Mouse (Mus musculus) myocyte (in vitro differentiated cells): Measurements from ENCODE around the gene Gm20388. TPM values are rescaled to one million over a fixed set of nuclear protein-coding genes. Genes with fewer than 3 reads are reported as not detected.

Experiments used
- H3K27me3 ChIP-seq: one replicate; pipeline ENCODE4 v1.6.1; 2011; ENCODE audit not compliant: control insufficient read depth, insufficient read depth, insufficient read length
- H3K36me3 ChIP-seq: one replicate; pipeline ENCODE4 v1.6.1; 2011; ENCODE audit not compliant: control insufficient read depth, insufficient read depth
- H3K4me2 ChIP-seq: one replicate; pipeline ENCODE4 v1.6.1; 2011; ENCODE audit warnings: low read depth, control low read depth
- H3K4me3 ChIP-seq: one replicate; pipeline ENCODE4 v1.5.1; 2011; ENCODE audit warnings: mild to moderate bottlenecking, control low read depth, moderate library complexity
- H3K79me2 ChIP-seq: one replicate; pipeline ENCODE4 v1.6.1; 2011; ENCODE audit not compliant: control insufficient read depth, insufficient read depth
- H3ac ChIP-seq: one replicate; pipeline ENCODE4 v1.6.1; 2011; ENCODE audit not compliant: control insufficient read depth, insufficient read length
- CEBPB ChIP-seq: IDR thresholded peaks from 2 replicates; pipeline ENCODE4 v1.6.1; 2011; ENCODE audit warnings: mild to moderate bottlenecking, moderate library complexity; ENCODE audit not compliant: poor library complexity, insufficient read depth, severe bottlenecking
- E2F4 ChIP-seq: IDR thresholded peaks from one replicate; pipeline ENCODE4 v1.6.1; 2011; ENCODE audit warnings: mild to moderate bottlenecking, control low read depth, moderate library complexity; ENCODE audit not compliant: insufficient read depth
- MAX ChIP-seq: IDR thresholded peaks from one replicate; pipeline ENCODE4 v1.6.1; 2011; ENCODE audit warnings: low read depth, mild to moderate bottlenecking, control low read depth
- MYOD1 ChIP-seq, 3 experiments: IDR thresholded peaks; one replicate each; pipeline ENCODE4 v1.6.1; 2011; ENCODE audit warnings: control low read depth in 2 of 3, low read depth in 2 of 3, mild to moderate bottlenecking in 2 of 3, moderate library complexity in 1 of 3; ENCODE audit not compliant: insufficient read length in 2 of 3, control insufficient read depth in 1 of 3
- MYOG ChIP-seq, 3 experiments: IDR thresholded peaks; one replicate each; pipeline ENCODE4 v1.6.1; 2011; ENCODE audit warnings: control low read depth in 2 of 3, low read depth in 2 of 3, mild to moderate bottlenecking in 2 of 3; ENCODE audit not compliant: insufficient read length in 2 of 3, control insufficient read depth in 1 of 3, insufficient read depth in 1 of 3
- POLR2A ChIP-seq: IDR thresholded peaks from one replicate; pipeline ENCODE4 v1.6.1; 2011; ENCODE audit warnings: low read depth, mild to moderate bottlenecking, control low read depth, moderate library complexity; ENCODE audit not compliant: insufficient read length
- POLR2AphosphoS2 ChIP-seq: IDR thresholded peaks from one replicate; pipeline ENCODE4 v1.6.1; 2011; ENCODE audit warnings: low read depth, control low read depth; ENCODE audit not compliant: insufficient read length
- REST ChIP-seq: IDR thresholded peaks from one replicate; pipeline ENCODE4 v1.6.1; 2011; ENCODE audit warnings: mild to moderate bottlenecking, control low read depth, moderate library complexity; ENCODE audit not compliant: insufficient read depth, insufficient read length
- SRF ChIP-seq: IDR thresholded peaks from one replicate; pipeline ENCODE4 v1.6.1; 2011; ENCODE audit warnings: low read depth; ENCODE audit not compliant: control insufficient read depth, insufficient read length
- TCF12 ChIP-seq: IDR thresholded peaks from one replicate; pipeline ENCODE4 v1.6.1; 2011; ENCODE audit warnings: mild to moderate bottlenecking, control low read depth; ENCODE audit not compliant: poor library complexity, insufficient read depth, severe bottlenecking
- TCF3 ChIP-seq: IDR thresholded peaks from one replicate; pipeline ENCODE4 v1.6.1; 2011; ENCODE audit warnings: low read depth, control low read depth; ENCODE audit not compliant: insufficient read length
- USF1 ChIP-seq: IDR thresholded peaks from one replicate; pipeline ENCODE4 v1.6.1; 2011; ENCODE audit warnings: low read depth, mild to moderate bottlenecking, control low read depth, moderate library complexity
- polyA plus RNA-seq: library from polyadenylated mRNA; unstranded; fragments of >200 nt; fragmentation: generic; extraction: Trizol; gene quantifications from one replicate; pipeline ENCODE4 v1.2.1, GENCODE M21; 2012; ENCODE audit warnings: missing spikeins

The Gm20388 gene
- polyA plus RNA-seq, 1 experiment: 15.3 TPM

DNA sequence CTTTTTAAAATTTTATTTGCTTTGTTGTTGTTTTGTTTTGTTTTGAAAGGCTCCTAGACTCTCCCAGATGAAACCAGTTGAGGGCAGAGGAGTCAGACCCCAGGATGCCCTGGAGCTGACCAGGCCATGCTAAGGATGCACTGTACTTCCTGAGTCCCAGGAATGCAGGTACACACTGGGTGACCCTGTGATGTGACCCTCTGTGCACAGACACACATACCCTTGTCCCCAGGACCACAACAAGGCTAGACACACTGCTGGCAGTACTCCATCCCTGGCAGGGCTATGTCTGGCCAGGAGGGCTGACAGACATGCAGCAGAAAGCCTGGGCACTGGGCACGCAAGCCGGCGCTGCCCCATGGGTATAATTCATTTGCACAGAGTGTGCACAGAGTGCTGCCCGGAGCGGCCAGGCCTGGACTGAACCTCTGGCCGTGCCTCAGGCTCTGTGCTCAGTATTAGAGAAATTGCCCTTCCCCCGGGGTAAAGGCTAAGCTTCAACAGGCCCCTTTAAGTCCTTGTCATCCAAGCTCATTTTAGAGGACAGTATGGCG is 2856.1 kb downstream of the Gm20388 start:
- no peaks in the 10 kb centered on the region for H3K79me2 ChIP-seq
- H3K4me2 ChIP-seq: no peak overlapping the region
- H3ac ChIP-seq: no peak overlapping the region
- TF ChIP-seq MYOG (IDR thresholded peaks at IDR 0.05; ENCODE audit: control insufficient read depth in 1 of 3, insufficient read depth in 1 of 3, insufficient read length in 2 of 3, low read depth in 2 of 3) (no peak), CEBPB (no peak), TCF12 (no peak), TCF3 (no peak), MYOD1 (IDR thresholded peaks at IDR 0.05; ENCODE audit: control insufficient read depth in 1 of 3, insufficient read length in 2 of 3, low read depth in 2 of 3) (no peak), SRF (no peak), REST (no peak)
- H3K4me3 ChIP-seq: no peak overlapping the region
- H3K27me3 ChIP-seq: peaks cover 21% of the 10 kb centered on the region
- H3K36me3 ChIP-seq: no peaks in the 10 kb centered on the region

DNA sequence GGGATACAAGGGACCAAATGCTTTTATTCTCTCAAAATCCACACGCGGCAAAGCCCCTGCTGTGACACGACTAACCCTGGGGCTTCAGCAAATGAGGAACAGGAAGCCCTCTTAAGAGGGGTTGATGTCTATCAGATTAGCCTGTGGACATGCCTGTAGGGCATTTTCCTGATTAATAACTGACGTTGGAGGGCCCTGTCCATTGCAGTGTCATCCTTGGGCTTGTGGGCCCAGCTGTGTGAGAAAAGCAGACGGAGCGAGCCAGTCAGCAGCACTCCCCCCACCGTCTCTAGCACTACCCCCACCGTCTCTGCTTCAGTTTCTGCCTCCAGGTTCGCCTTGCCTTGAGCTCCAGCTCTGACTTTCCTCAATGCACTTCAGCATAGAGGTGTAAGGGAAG is 2856.6 kb downstream of the Gm20388 start:
- no peak overlapping the region for H3K4me3 ChIP-seq
- peaks cover 23% of the 10 kb centered on the region for H3K27me3 ChIP-seq
- H3K36me3 ChIP-seq: no peaks in the 10 kb centered on the region
- H3ac ChIP-seq: no peak overlapping the region
- H3K4me2 ChIP-seq: no peak overlapping the region
- no peaks in the 10 kb centered on the region for H3K79me2 ChIP-seq
- TF ChIP-seq TCF3 (no peak), TCF12 (no peak), MYOD1 (IDR thresholded peaks at IDR 0.05; ENCODE audit: control insufficient read depth in 1 of 3, insufficient read length in 2 of 3, low read depth in 2 of 3) (no peak), CEBPB (no peak), MAX (no peak), REST (no peak), MYOG (IDR thresholded peaks at IDR 0.05; ENCODE audit: control insufficient read depth in 1 of 3, insufficient read depth in 1 of 3, insufficient read length in 2 of 3, low read depth in 2 of 3) (no peak), SRF (no peak), POLR2A (no peak), USF1 (no peak), E2F4 (no peak), POLR2AphosphoS2 (no peak)

DNA sequence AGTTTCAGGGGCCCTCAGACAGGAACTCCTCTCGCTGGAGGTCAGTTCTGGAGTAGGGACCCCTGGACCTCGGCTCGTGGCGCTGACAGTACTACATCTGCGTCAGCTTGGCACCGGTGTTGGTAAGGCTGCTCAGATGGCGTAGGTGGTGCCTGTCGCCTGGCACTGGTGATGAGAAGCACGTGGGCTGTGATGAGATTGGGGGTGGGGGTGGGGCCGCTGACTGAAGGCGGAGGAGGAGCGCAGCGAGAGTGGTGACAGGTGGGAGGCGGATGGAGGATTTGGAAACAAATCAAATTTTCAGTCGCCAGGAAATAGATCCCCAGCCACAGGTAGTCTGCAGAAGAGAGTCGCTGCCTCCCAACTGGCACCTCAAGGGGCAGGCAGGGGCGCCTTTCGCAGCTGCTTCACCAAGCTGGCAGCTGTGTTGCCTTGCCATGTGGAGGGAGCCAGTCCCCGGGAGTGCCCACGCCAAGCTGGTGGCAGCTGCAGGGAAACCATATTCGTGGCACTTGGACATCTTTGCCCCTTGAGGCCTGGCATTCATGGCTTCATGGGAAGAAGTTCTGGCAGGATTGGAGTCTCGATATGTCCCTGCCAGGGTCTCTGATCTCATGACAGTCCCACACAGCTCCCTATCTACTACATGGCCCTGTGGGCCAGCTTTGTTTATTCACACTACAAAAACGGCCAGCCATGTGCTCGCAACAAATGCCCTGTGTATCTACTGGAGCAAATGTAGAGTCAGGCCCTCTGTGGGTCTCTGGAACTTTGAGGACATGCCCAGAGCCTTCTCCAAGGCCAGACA is 2858.8 kb downstream of the Gm20388 start:
- H3K4me3 ChIP-seq: no peak overlapping the region
- no peak overlapping the region for H3ac ChIP-seq
- peaks cover 31% of the 10 kb centered on the region for H3K27me3 ChIP-seq
- TF ChIP-seq REST (no peak), TCF12 (peak; percentile 81), SRF (no peak), E2F4 (no peak), POLR2AphosphoS2 (no peak), CEBPB (no peak), POLR2A (no peak), MAX (no peak), MYOG (IDR thresholded peaks at IDR 0.05; ENCODE audit: control insufficient read depth in 1 of 3, insufficient read depth in 1 of 3, insufficient read length in 2 of 3, low read depth in 2 of 3) (peak; percentile 77 to 99 (median 98)), TCF3 (peak; percentile 98), MYOD1 (IDR thresholded peaks at IDR 0.05; ENCODE audit: control insufficient read depth in 1 of 3, insufficient read length in 2 of 3, low read depth in 2 of 3) (peak; percentile 34 to 99 (median 98))
- H3K4me2 ChIP-seq: peak overlapping the region; percentile 18
- no peaks in the 10 kb centered on the region for H3K79me2 ChIP-seq
- H3K36me3 ChIP-seq: no peaks in the 10 kb centered on the region

DNA sequence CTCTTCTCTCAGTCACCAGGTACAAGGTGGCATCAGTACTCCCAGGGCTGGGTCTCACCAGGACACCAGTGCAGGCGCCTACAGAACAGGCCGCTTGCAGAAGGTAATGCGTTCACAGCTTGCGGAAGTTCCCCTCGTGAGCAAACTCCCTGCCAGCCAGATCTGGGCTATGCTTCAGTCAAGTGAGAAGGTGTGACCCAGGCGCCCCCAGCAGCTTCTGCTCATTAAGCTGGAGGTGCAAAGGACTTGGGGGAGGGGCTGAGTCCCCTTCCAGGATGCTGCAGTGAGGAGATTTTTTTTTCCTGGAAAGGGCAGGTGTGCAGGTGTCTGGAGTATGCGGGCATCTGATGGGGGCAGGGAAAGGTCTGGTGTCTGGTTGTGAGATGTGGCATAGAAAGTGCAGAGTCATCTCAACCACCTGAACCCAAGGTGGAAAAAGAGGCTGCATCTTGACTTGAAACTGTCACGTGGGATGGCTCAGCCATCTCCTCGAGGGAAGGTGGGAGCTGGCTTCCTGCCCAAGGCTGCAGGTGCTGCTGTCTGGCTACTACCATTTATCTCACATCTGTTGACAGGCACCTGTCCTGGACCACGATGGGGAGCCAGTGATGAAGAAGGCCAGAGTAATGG is 2861.9 kb downstream of the Gm20388 start:
- TF ChIP-seq MAX (no peak), TCF12 (no peak), CEBPB (no peak), TCF3 (no peak), USF1 (no peak), POLR2A (no peak), MYOG (IDR thresholded peaks at IDR 0.05; ENCODE audit: control insufficient read depth in 1 of 3, insufficient read depth in 1 of 3, insufficient read length in 2 of 3, low read depth in 2 of 3) (no peak), E2F4 (no peak), REST (no peak), POLR2AphosphoS2 (no peak)
- Histone ChIP-seq H3K27me3 (peaks cover 14% of the 10 kb centered on the region), H3K4me3 (no peak overlapping the region), H3ac (no peak overlapping the region), H3K36me3 (no peaks in the 10 kb centered on the region), H3K79me2 (no peaks in the 10 kb centered on the region), H3K4me2 (no peak overlapping the region)
